Mouse (Mus musculus) embryonic fibroblast, embryonic 13.5 days (primary cell): ENCODE data around the gene Ago3. TPM values are rescaled to one million over a fixed set of nuclear protein-coding genes. Genes with fewer than 3 reads are reported as not detected.

Experiments used
- H3K27ac ChIP-seq: 2 replicates; pipeline ENCODE4 v1.5.1; 2012; ENCODE audit warnings: low read length, control low read depth, inconsistent platforms; ENCODE audit not compliant: insufficient read depth
- H3K4me1 ChIP-seq: 2 replicates; pipeline ENCODE4 v1.6.1; 2011; ENCODE audit warnings: low read length; ENCODE audit not compliant: control insufficient read depth, insufficient read depth
- H3K4me3 ChIP-seq: 2 replicates; pipeline ENCODE4 v1.5.1; 2011; ENCODE audit warnings: mild to moderate bottlenecking, control low read depth, low read length; ENCODE audit not compliant: insufficient read depth
- CTCF ChIP-seq: IDR thresholded peaks from 2 replicates; pipeline ENCODE4 v1.5.1; 2011; ENCODE audit warnings: mild to moderate bottlenecking, control low read depth, low read length, moderate library complexity, borderline replicate concordance; ENCODE audit not compliant: insufficient read depth
- POLR2A ChIP-seq: IDR thresholded peaks from 2 replicates; pipeline ENCODE4 v1.6.1; 2011; ENCODE audit warnings: low read depth, mild to moderate bottlenecking, control low read depth, low read length, moderate library complexity
- polyA plus RNA-seq: library from polyadenylated mRNA; stranded (reverse); fragments of >200 nt; gene quantifications from 2 replicates; pipeline ENCODE4 v1.2.4, GENCODE M21; 2011; ENCODE audit warnings: low read depth; ENCODE audit not compliant: missing spikeins, insufficient read length

The Ago3 gene
- polyA plus RNA-seq, 1 experiment: 18.0 TPM

- TF ChIP-seq POLR2A: no peak
- no peak for TF ChIP-seq CTCF
- Histone ChIP-seq H3K4me1 (no peaks in the 10 kb centered on the region), H3K4me3 (no peak overlapping the region), H3K27ac (no peak overlapping the region)
Measured at GRCm38 (mm10) chr4:126455441-126455840, 26.1 kb upstream of the Ago3 start.

GRCm38 (mm10) chr4:126454547-126455254 is 25.3 kb upstream of the Ago3 start:
- TF ChIP-seq POLR2A: no peak
- TF ChIP-seq CTCF: no peak
- Histone ChIP-seq H3K4me3 (no peak overlapping the region), H3K27ac (no peak overlapping the region), H3K4me1 (no peaks in the 10 kb centered on the region)

GRCm38 (mm10) chr4:126450268-126450667 is 20.9 kb upstream of the Ago3 start:
- TF ChIP-seq CTCF: no peak
- TF ChIP-seq POLR2A: no peak
- no peak overlapping the region for H3K4me3 ChIP-seq
- no peaks in the 10 kb centered on the region for H3K4me1 ChIP-seq
- H3K27ac ChIP-seq: no peak overlapping the region

GRCm38 (mm10) chr4:126447126-126447525 is 17.8 kb upstream of the Ago3 start:
- H3K4me3 ChIP-seq: no peak overlapping the region
- no peaks in the 10 kb centered on the region for H3K4me1 ChIP-seq
- no peak overlapping the region for H3K27ac ChIP-seq
- TF ChIP-seq CTCF (no peak), POLR2A (no peak)

- no peak overlapping the region for H3K4me3 ChIP-seq
- TF ChIP-seq CTCF: no peak
- TF ChIP-seq POLR2A: no peak
- no peak overlapping the region for H3K27ac ChIP-seq
- H3K4me1 ChIP-seq: no peaks in the 10 kb centered on the region
Measured at GRCm38 (mm10) chr4:126444528-126444927, 15.2 kb upstream of the Ago3 start.

- TF ChIP-seq POLR2A (no peak), CTCF (no peak)
- no peak overlapping the region for H3K27ac ChIP-seq
- no peak overlapping the region for H3K4me3 ChIP-seq
- H3K4me1 ChIP-seq: no peaks in the 10 kb centered on the region
Measured at GRCm38 (mm10) chr4:126438261-126438660, 8.9 kb upstream of the Ago3 start.

- TF ChIP-seq POLR2A (no peak), CTCF (no peak)
- Histone ChIP-seq H3K4me1 (peaks cover 8% of the 10 kb centered on the region), H3K4me3 (no peak overlapping the region)
Measured at GRCm38 (mm10) chr4:126436268-126436667, 6.9 kb upstream of the Ago3 start.

GRCm38 (mm10) chr4:126434094-126434493 is 4.7 kb upstream of the Ago3 start:
- Histone ChIP-seq H3K4me3 (no peak overlapping the region), H3K4me1 (peaks cover 14% of the 10 kb centered on the region), H3K27ac (no peak overlapping the region)
- TF ChIP-seq POLR2A: no peak
- no peak for TF ChIP-seq CTCF

More at GRCm38 (mm10) chr4:126436268-126436667, 6.9 kb upstream of the Ago3 start:
- H3K27ac ChIP-seq: no peak overlapping the region

GRCm38 (mm10) chr4:126433175-126433574 is 3.8 kb upstream of the Ago3 start:
- H3K27ac ChIP-seq: peak overlapping the region; percentile 8; the same call in 1 of the 2 replicates
- TF ChIP-seq CTCF: no peak
- no peak for TF ChIP-seq POLR2A
- H3K4me3 ChIP-seq: no peak overlapping the region
- peaks cover 14% of the 10 kb centered on the region for H3K4me1 ChIP-seq

GRCm38 (mm10) chr4:126431746-126432145 is 2.4 kb upstream of the Ago3 start:
- Histone ChIP-seq H3K27ac (peak overlapping the region; percentile 93), H3K4me3 (no peak overlapping the region), H3K4me1 (peaks cover 14% of the 10 kb centered on the region)
- no peak for TF ChIP-seq POLR2A
